Comparison of ENCODE assay signal across 19 mouse cellular contexts in genomic region chr2:79696478-79697230, GRCm38 (mm10). TPM values are rescaled to one million over a fixed set of nuclear protein-coding genes. Genes with fewer than 3 reads are reported as not detected.
DNase-seq lines count a peak whose midpoint lies in the region; ATAC-seq lines count a peak whose summit lies in the region.
"Had no signal": no experiment of that assay in that cellular context is flagged by ENCODE, and none has a peak within 500 bp of the region (broad histone marks: within the 10 kb centered on the region; RNA-seq: fewer than 3 reads in every experiment).

No protein-coding gene starts in this region.

- H3K27ac ChIP-seq in midbrain, embryonic 11.5 days (ENCODE audit: low read depth, low read length) = no peak overlapping the region
- no peak overlapping the region for H3K27ac ChIP-seq in midbrain, embryonic 10.5 days (replicated peaks)
- H3K27ac ChIP-seq in forebrain, embryonic 15.5 days (replicated peaks) = no peak overlapping the region
- H3K27ac ChIP-seq: embryonic facial prominence, embryonic 15.5 days; kidney, postnatal 0 days; liver, embryonic 14.5 days; stomach, embryonic 15.5 days had no signal

- no peaks in the 10 kb centered on the region for H3K9me3 ChIP-seq in midbrain, embryonic 11.5 days (ENCODE audit: control insufficient read depth, low read length)
- no peaks in the 10 kb centered on the region for H3K9me3 ChIP-seq in midbrain, embryonic 10.5 days (replicated peaks)
- no peaks in the 10 kb centered on the region for H3K9me3 ChIP-seq in forebrain, embryonic 15.5 days
- H3K9me3 ChIP-seq: embryonic facial prominence, embryonic 15.5 days; stomach, embryonic 15.5 days had no signal

- no peaks in the 10 kb centered on the region for H3K4me1 ChIP-seq in midbrain, embryonic 11.5 days (ENCODE audit: control insufficient read depth, insufficient read depth, low read length)
- H3K4me1 ChIP-seq in midbrain, embryonic 10.5 days = no peaks in the 10 kb centered on the region
- no peaks in the 10 kb centered on the region for H3K4me1 ChIP-seq in forebrain, embryonic 15.5 days
- H3K4me1 ChIP-seq: embryonic facial prominence, embryonic 15.5 days; stomach, embryonic 15.5 days had no signal

- no peak for ATAC-seq in midbrain, embryonic 11.5 days (ENCODE audit: low FRiP score)
- ATAC-seq in hematopoietic stem cell, adult 5-6 weeks (replicated peaks in 1 of 2; ENCODE audit: insufficient read depth in 1 of 2, low FRiP score in 2 of 2, low TSS enrichment in 1 of 2, low read depth in 1 of 2, poor library complexity in 2 of 2, severe bottlenecking in 2 of 2) = peak; percentile 31 to 68; a peak in 2 of 4 replicates
- ATAC-seq in forebrain, embryonic 15.5 days (replicated peaks) = no peak
- ATAC-seq in frontal cortex, adult (ENCODE audit: low TSS enrichment) = no peak

- 88% methylated on average over 10 of the region's 10 CpGs for WGBS in midbrain, embryonic 11.5 days
- 89% methylated on average over 10 of the region's 10 CpGs for WGBS in midbrain, embryonic 10.5 days
- 88% methylated on average over 10 of the region's 10 CpGs for WGBS in forebrain, embryonic 15.5 days

- peak; percentile 94 for DNase-seq in heart, adult 11 months
- no peak for DNase-seq in heart, postnatal 4 days
- peak; percentile 44 for DNase-seq in midbrain, embryonic 11.5 days (ENCODE audit: low spot score, missing footprints)
- no peak for DNase-seq in midbrain, embryonic 10.5 days (ENCODE audit: low spot score)
- peak; percentile 31 for DNase-seq in splenic B cell, adult 2 months (ENCODE audit: low read depth, low spot score)
- DNase-seq: adrenal gland, postnatal 10 days; right cerebral cortex, postnatal 14 days; thymus, postnatal 25 days had no signal

- no peaks in the 10 kb centered on the region for H3K36me3 ChIP-seq in midbrain, embryonic 11.5 days (ENCODE audit: control insufficient read depth, insufficient read depth, low read length)
- H3K36me3 ChIP-seq in midbrain, embryonic 10.5 days = no peaks in the 10 kb centered on the region
- H3K36me3 ChIP-seq in splenic B cell, adult 2 months (ENCODE audit: control insufficient read depth, insufficient read depth, low read length, poor library complexity, severe bottlenecking) = no peaks in the 10 kb centered on the region
- H3K36me3 ChIP-seq in forebrain, embryonic 15.5 days = no peaks in the 10 kb centered on the region
- H3K36me3 ChIP-seq: embryonic facial prominence, embryonic 15.5 days; stomach, embryonic 15.5 days had no signal

- no peak overlapping the region for H3K4me2 ChIP-seq in midbrain, embryonic 11.5 days
- no peak overlapping the region for H3K4me2 ChIP-seq in forebrain, embryonic 15.5 days (replicated peaks)
- H3K4me2 ChIP-seq: embryonic facial prominence, embryonic 15.5 days; heart, embryonic 11.5 days; stomach, embryonic 15.5 days had no signal

- H3K27me3 ChIP-seq in midbrain, embryonic 11.5 days (ENCODE audit: control insufficient read depth, insufficient read depth, low read length) = no peaks in the 10 kb centered on the region
- no peaks in the 10 kb centered on the region for H3K27me3 ChIP-seq in midbrain, embryonic 10.5 days (ENCODE audit: low read depth, poor library complexity, severe bottlenecking)
- H3K27me3 ChIP-seq in splenic B cell, adult 2 months (ENCODE audit: control insufficient read depth, insufficient read depth, low read length, poor library complexity, severe bottlenecking) = no peaks in the 10 kb centered on the region
- no peaks in the 10 kb centered on the region for H3K27me3 ChIP-seq in forebrain, embryonic 15.5 days
- H3K27me3 ChIP-seq: embryonic facial prominence, embryonic 15.5 days; stomach, embryonic 15.5 days had no signal

- H3K4me3 ChIP-seq in midbrain, embryonic 11.5 days (ENCODE audit: low read depth, low read length) = no peak overlapping the region
- H3K4me3 ChIP-seq in midbrain, embryonic 10.5 days = no peak overlapping the region
- no peak overlapping the region for H3K4me3 ChIP-seq in forebrain, embryonic 15.5 days
- H3K4me3 ChIP-seq: embryonic facial prominence, embryonic 15.5 days; stomach, embryonic 15.5 days had no signal

- H3K9ac ChIP-seq in midbrain, embryonic 11.5 days (ENCODE audit: low read length) = no peak overlapping the region
- H3K9ac ChIP-seq in forebrain, embryonic 15.5 days (replicated peaks) = no peak overlapping the region
- H3K9ac ChIP-seq: embryonic facial prominence, embryonic 15.5 days; liver, embryonic 14.5 days; stomach, embryonic 15.5 days had no signal

RNA-seq across cellular contexts. Expression of gene Ppp1r1c, which starts 10.9 kb away (rescaled TPM):
- not detected for total RNA-seq in heart, postnatal 4 days (2021)
- polyA plus RNA-seq in midbrain, embryonic 11.5 days (2014; fragmentation: Nextera tagmentation; extraction: Ambion mirVana) = 1.4 and 2.1 TPM in 2 replicates
- 0.95 and 1.0 TPM in 2 replicates for polyA plus RNA-seq in midbrain, embryonic 10.5 days (2016; fragmentation: Nextera tagmentation; extraction: Ambion mirVana)
- total RNA-seq in hematopoietic stem cell, adult 5-6 weeks (2017) = not detected in 2 replicates
- 0.18 and 0.42 TPM in 2 replicates for polyA plus RNA-seq in forebrain, embryonic 15.5 days (2015; fragmentation: Nextera tagmentation; extraction: Ambion mirVana)
- total RNA-seq: adrenal gland, postnatal 10 days; left cerebral cortex, postnatal 36 days had no signal
- polyA plus RNA-seq: cortical plate, adult 2 months; heart, embryonic 11.5 days; intestine, embryonic 14.5 days; liver, embryonic 14.5 days; stomach, embryonic 15.5 days had no signal

Comparison
In these comparisons a context has a peak if more than half of its experiments do, and no peak if none do; other contexts are left out.
1. DNase-seq: peak in heart, adult 11 months (single experiment), midbrain, embryonic 11.5 days (single experiment) and splenic B cell, adult 2 months (single experiment); none in heart, postnatal 4 days (single experiment) and midbrain, embryonic 10.5 days (single experiment).
2. ATAC-seq: peak in hematopoietic stem cell, adult 5-6 weeks (2 of 2); none in midbrain, embryonic 11.5 days (single experiment), forebrain, embryonic 15.5 days (single experiment) and frontal cortex, adult (single experiment).